Mouse (Mus musculus) CH12.LX (cell line): ENCODE measurements around the gene Marveld1. TPM values are rescaled to one million over a fixed set of nuclear protein-coding genes. Genes with fewer than 3 reads are reported as not detected.

Experiments
- DNase-seq: peaks from one replicate; pipeline ENCODE4 v3.0.0-alpha.2; 2013; ENCODE audit errors: extremely low read depth
- H3K27ac ChIP-seq: 2 replicates; pipeline ENCODE4 v1.5.1; 2012; ENCODE audit warnings: low read depth, mild to moderate bottlenecking, control low read depth, moderate library complexity; ENCODE audit not compliant: insufficient read depth
- H3K27me3 ChIP-seq: replicated peaks from 2 replicates; pipeline ENCODE3; 2012; ENCODE audit warnings: inconsistent platforms
- H3K36me3 ChIP-seq, 2 experiments: replicated peaks in 1 of 2; 2 replicates each; pipeline versions ENCODE3 to v1.6.1; 2012; ENCODE audit warnings: inconsistent platforms in 1 of 2, low read length in 1 of 2, mild to moderate bottlenecking in 1 of 2, mixed read lengths in 1 of 2, moderate library complexity in 1 of 2; ENCODE audit not compliant: control insufficient read depth in 1 of 2, insufficient read depth in 1 of 2
- H3K4me1 ChIP-seq, 2 experiments: 2 replicates each; pipeline ENCODE4 v1.6.1; 2012; ENCODE audit warnings: inconsistent platforms in 1 of 2, moderate library complexity in 1 of 2; ENCODE audit not compliant: insufficient read depth in 2 of 2, control insufficient read depth in 1 of 2
- H3K4me2 ChIP-seq: 2 replicates; pipeline ENCODE4 v1.6.1; 2012; ENCODE audit warnings: low read depth, mild to moderate bottlenecking, control low read depth; ENCODE audit not compliant: poor library complexity, insufficient read depth, severe bottlenecking
- H3K4me3 ChIP-seq, 3 experiments: fragments of 150-350 bp in 1 of 3; sonication (generic) in 1 of 3; replicated peaks in 1 of 3; 2 replicates each; pipeline versions ENCODE3 to v1.5.1; 2011 to 2012; ENCODE audit warnings: low read depth in 2 of 3, low read length in 2 of 3, mild to moderate bottlenecking in 2 of 3, moderate library complexity in 2 of 3, control low read depth in 1 of 3, improper control_type of control experiment in 1 of 3, inconsistent platforms in 1 of 3, mixed read lengths in 1 of 3; ENCODE audit not compliant: poor library complexity in 1 of 3
- H3K79me2 ChIP-seq: replicated peaks from 2 replicates; pipeline ENCODE4 v1.6.1; 2012; ENCODE audit warnings: mild to moderate bottlenecking, moderate library complexity; ENCODE audit not compliant: control insufficient read depth, poor library complexity, insufficient read depth, severe bottlenecking; ENCODE audit errors: extremely low read depth
- H3K9ac ChIP-seq: 2 replicates; pipeline ENCODE4 v1.6.1; 2012; ENCODE audit warnings: low read depth, mild to moderate bottlenecking, control low read depth, moderate library complexity; ENCODE audit not compliant: insufficient read depth
- H3K9me3 ChIP-seq: replicated peaks from 2 replicates; pipeline ENCODE3; 2012; ENCODE audit warnings: low read length, inconsistent platforms, mixed read lengths
- CHD1 ChIP-seq: IDR thresholded peaks from 2 replicates; pipeline ENCODE4 v1.6.1; 2012; ENCODE audit warnings: low read depth, low read length, improper control_type of control experiment, inconsistent platforms
- CHD2 ChIP-seq: IDR thresholded peaks from 2 replicates; pipeline ENCODE4 v1.6.1; 2011; ENCODE audit warnings: low read length, improper control_type of control experiment
- CTCF ChIP-seq, 2 experiments: IDR thresholded peaks in 1 of 2; conservative IDR thresholded peaks in 1 of 2; 2 replicates each; pipeline ENCODE4 v1.5.1; 2011 to 2012; ENCODE audit warnings: low read depth in 2 of 2, low read length in 2 of 2, improper control_type of control experiment in 1 of 2, inconsistent platforms in 1 of 2, mild to moderate bottlenecking in 1 of 2, moderate library complexity in 1 of 2
- E2F4 ChIP-seq: IDR thresholded peaks from 2 replicates; pipeline ENCODE4 v1.6.1; 2011; ENCODE audit warnings: low read depth, low read length, improper control_type of control experiment; ENCODE audit not compliant: insufficient replicate concordance
- EP300 ChIP-seq: IDR thresholded peaks from 2 replicates; pipeline ENCODE4 v1.6.1; 2011; ENCODE audit warnings: low read length, improper control_type of control experiment
- ETS1 ChIP-seq: conservative IDR thresholded peaks from 2 replicates; pipeline ENCODE4 v1.6.1; 2012; ENCODE audit warnings: low read depth, mild to moderate bottlenecking, inconsistent platforms, low read length, improper control_type of control experiment, moderate library complexity
- HCFC1 ChIP-seq: IDR thresholded peaks from 2 replicates; pipeline ENCODE4 v1.6.1; 2012; ENCODE audit warnings: low read depth, mild to moderate bottlenecking, inconsistent platforms, low read length, improper control_type of control experiment
- JUN ChIP-seq: IDR thresholded peaks from 2 replicates; pipeline ENCODE4 v1.6.1; 2011; ENCODE audit warnings: low read depth, mild to moderate bottlenecking, low read length, improper control_type of control experiment, moderate library complexity; ENCODE audit not compliant: insufficient read depth
- JUND ChIP-seq: conservative IDR thresholded peaks from 2 replicates; pipeline ENCODE4 v1.6.1; 2011; ENCODE audit warnings: low read depth, low read length, improper control_type of control experiment
- KAT2A ChIP-seq: IDR thresholded peaks from 2 replicates; pipeline ENCODE4 v1.6.1; 2012; ENCODE audit warnings: low read length, improper control_type of control experiment, inconsistent platforms; ENCODE audit not compliant: insufficient replicate concordance
- MAFK ChIP-seq: IDR thresholded peaks from 2 replicates; pipeline ENCODE4 v1.6.1; 2011; ENCODE audit warnings: low read length, improper control_type of control experiment; ENCODE audit not compliant: insufficient replicate concordance
- MAX ChIP-seq: IDR thresholded peaks from 2 replicates; pipeline ENCODE4 v1.6.1; 2011; ENCODE audit warnings: low read length, improper control_type of control experiment
- MAZ ChIP-seq: IDR thresholded peaks from 2 replicates; pipeline ENCODE4 v1.6.1; 2012; ENCODE audit warnings: low read depth, mild to moderate bottlenecking, inconsistent platforms, low read length, improper control_type of control experiment, moderate library complexity
- MEF2A ChIP-seq: IDR thresholded peaks from 2 replicates; pipeline ENCODE4 v1.6.1; 2014; ENCODE audit warnings: low read depth, mild to moderate bottlenecking, inconsistent platforms, low read length, improper control_type of control experiment, borderline replicate concordance
- MXI1 ChIP-seq: IDR thresholded peaks from 2 replicates; pipeline ENCODE4 v1.6.1; 2011; ENCODE audit warnings: mild to moderate bottlenecking, low read depth, low read length, improper control_type of control experiment
- MYC ChIP-seq: IDR thresholded peaks from 2 replicates; pipeline ENCODE4 v1.6.1; 2011; ENCODE audit warnings: low read depth, mild to moderate bottlenecking, improper control_type of control experiment, low read length
- NELFE ChIP-seq: IDR thresholded peaks from 2 replicates; pipeline ENCODE4 v1.6.1; 2011; ENCODE audit warnings: low read depth, low read length, improper control_type of control experiment
- NRF1 ChIP-seq: IDR thresholded peaks from 2 replicates; pipeline ENCODE4 v1.6.1; 2014; ENCODE audit warnings: low read depth, mild to moderate bottlenecking, inconsistent platforms, low read length, improper control_type of control experiment, moderate library complexity
- PAX5 ChIP-seq: IDR thresholded peaks from 2 replicates; pipeline ENCODE4 v1.6.1; 2012; ENCODE audit warnings: low read length, inconsistent platforms, mixed read lengths
- POLR2A ChIP-seq: IDR thresholded peaks from 2 replicates; pipeline ENCODE4 v1.6.1; 2011; ENCODE audit warnings: low read depth, mild to moderate bottlenecking, improper control_type of control experiment, low read length
- POLR2AphosphoS2 ChIP-seq: IDR thresholded peaks from 2 replicates; pipeline ENCODE4 v1.6.1; 2011; ENCODE audit warnings: low read depth, low read length, improper control_type of control experiment
- RAD21 ChIP-seq: IDR thresholded peaks from 2 replicates; pipeline ENCODE4 v1.6.1; 2011; ENCODE audit warnings: low read depth, mild to moderate bottlenecking, low read length, improper control_type of control experiment, moderate library complexity
- RCOR1 ChIP-seq: conservative IDR thresholded peaks from 2 replicates; pipeline ENCODE4 v1.6.1; 2012; ENCODE audit warnings: low read depth, mild to moderate bottlenecking, inconsistent platforms, low read length, improper control_type of control experiment
- SMC3 ChIP-seq: IDR thresholded peaks from 2 replicates; pipeline ENCODE4 v1.6.1; 2011; ENCODE audit warnings: low read depth, low read length, improper control_type of control experiment
- TBP ChIP-seq: conservative IDR thresholded peaks from 2 replicates; pipeline ENCODE4 v1.6.1; 2011; ENCODE audit warnings: low read depth, low read length, improper control_type of control experiment
- TCF12 ChIP-seq: IDR thresholded peaks from 2 replicates; pipeline ENCODE4 v1.6.1; 2014; ENCODE audit warnings: low read depth, mild to moderate bottlenecking, inconsistent platforms, low read length, improper control_type of control experiment
- UBTF ChIP-seq: IDR thresholded peaks from 2 replicates; pipeline ENCODE4 v1.6.1; 2012; ENCODE audit warnings: low read depth, mild to moderate bottlenecking, inconsistent platforms, low read length, improper control_type of control experiment, moderate library complexity
- USF1 ChIP-seq: IDR thresholded peaks from 2 replicates; pipeline ENCODE4 v1.6.1; 2014; ENCODE audit warnings: low read depth, mild to moderate bottlenecking, inconsistent platforms, low read length, improper control_type of control experiment
- USF2 ChIP-seq: conservative IDR thresholded peaks from 2 replicates; pipeline ENCODE4 v1.6.1; 2011; ENCODE audit warnings: low read depth, low read length, improper control_type of control experiment
- ZKSCAN1 ChIP-seq: IDR thresholded peaks from 2 replicates; pipeline ENCODE4 v1.6.1; 2012; ENCODE audit warnings: low read depth, inconsistent platforms, low read length, improper control_type of control experiment, borderline replicate concordance
- ZMIZ1 ChIP-seq: IDR thresholded peaks from 2 replicates; pipeline ENCODE4 v1.6.1; 2012; ENCODE audit warnings: low read depth, mild to moderate bottlenecking, inconsistent platforms, low read length, improper control_type of control experiment
- ZNF384 ChIP-seq: IDR thresholded peaks from 2 replicates; pipeline ENCODE4 v1.6.1; 2012; ENCODE audit warnings: low read depth, low read length, improper control_type of control experiment, inconsistent platforms
- dilution Hi-C: fragments of 300-500 bp; cut with MboI; formaldehyde crosslinking; loops from 2 replicates; pipeline ENCODE4 v1.14.3; 2020; ENCODE audit warnings: low sequenced_read_pairs; ENCODE audit not compliant: extremely low pct_unique_long_range_greater_than_20kb, extremely low pct_ligation_motif_present
- in situ Hi-C: fragments of 300-500 bp; cut with MboI; formaldehyde crosslinking; loops from 3 replicates; pipeline ENCODE4 v1.14.3; 2019; ENCODE audit warnings: low sequenced_read_pairs, low pct_ligation_motif_present, low pct_unique_long_range_greater_than_20kb, mixed read lengths
- polyA plus RNA-seq: library from polyadenylated mRNA; unstranded; fragments of >175 nt; gene quantifications from 2 replicates; pipeline ENCODE4 v1.2.1, GENCODE M21; 2012; ENCODE audit warnings: low read depth; ENCODE audit not compliant: insufficient read length
- total RNA-seq, 2 experiments: library from RNA; depleted of rRNA; stranded (reverse); fragments of 300-350 nt in 1 of 2; fragments of >200 nt in 1 of 2; gene quantifications; 2 replicates each; pipeline ENCODE4 v1.2.3; 2012 to 2014

Gene Marveld1
- total and polyA plus RNA-seq, 3 experiments: 0.07 TPM; not detected in 2

DNA sequence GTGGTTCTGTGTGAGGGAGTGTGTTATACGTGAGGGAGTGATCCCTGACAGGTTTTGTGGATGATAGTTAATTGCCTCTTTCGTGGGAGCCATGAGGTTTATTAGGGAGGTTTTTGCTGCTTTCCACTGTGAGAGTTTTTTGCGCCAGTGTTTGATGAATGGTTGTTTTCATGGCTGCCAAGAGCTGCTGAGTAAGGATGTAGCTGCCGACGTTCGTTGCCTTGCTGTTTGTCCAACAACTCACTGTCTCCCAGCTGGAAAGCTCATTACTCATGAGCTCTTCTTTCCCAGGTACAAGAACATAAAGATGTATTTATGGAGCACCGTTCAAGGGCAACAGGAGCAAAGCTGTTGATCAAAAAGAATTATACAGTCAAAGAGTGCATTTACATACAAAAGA, 17.0 kb downstream of the Marveld1 start:
- Histone ChIP-seq H3K4me2 (peak overlapping the region; percentile 72), H3K79me2 (no peaks in the 10 kb centered on the region), H3K4me3 (peak overlapping the region in 1 of 3 experiments; percentile 7), H3K4me1 (peaks cover 12% of the 10 kb centered on the region in 2 experiments), H3K9ac (peak overlapping the region; percentile 7; the same call in 1 of the 2 replicates), H3K36me3 (no peaks in the 10 kb centered on the region), H3K27ac (no peak overlapping the region), H3K9me3 (no peaks in the 10 kb centered on the region), H3K27me3 (peaks cover 20% of the 10 kb centered on the region)
- DNase-seq: no peak
- in situ Hi-C loops: loop anchor here (5.0 kb wide), 1 partner anchor 122 kb away; no protein-coding TSS in a partner anchor
- TF ChIP-seq ZKSCAN1 (no peak), USF1 (no peak), ETS1 (0 out of 2 replicates have a peak, but pooled peaks have one; percentile 5), TCF12 (no peak), MAFK (peak; percentile 29; the same call in 1 of the 2 replicates), NRF1 (no peak)
- dilution Hi-C loops: no loop called here

DNA sequence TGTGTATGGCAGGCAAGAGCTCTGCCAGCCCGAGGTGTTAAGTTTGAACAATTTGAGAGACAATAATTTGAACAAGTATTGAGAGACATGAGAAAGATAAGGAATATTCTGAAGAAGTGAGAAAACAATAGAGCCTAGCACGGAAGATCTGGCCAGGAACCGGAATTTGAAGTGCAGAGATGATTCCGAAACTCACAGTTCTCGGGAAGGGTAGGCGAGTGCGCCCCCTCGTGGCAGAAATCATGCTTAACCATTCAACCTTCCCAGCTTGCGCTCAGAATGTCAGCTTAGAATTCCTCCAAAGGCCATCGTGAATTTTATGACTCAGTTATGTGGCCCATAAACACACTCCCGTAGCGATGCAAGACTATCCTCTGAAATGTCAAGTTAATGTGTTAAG, 18.9 kb downstream of the Marveld1 start:
- dilution Hi-C loops: no loop called here
- H3K36me3 ChIP-seq: no peaks in the 10 kb centered on the region
- in situ Hi-C loops: no loop called here
- peak; percentile 75 for DNase-seq
- no peak overlapping the region for H3K4me3 ChIP-seq
- H3K9ac ChIP-seq: no peak overlapping the region
- H3K4me2 ChIP-seq: peak overlapping the region; percentile 37; the same call in 1 of the 2 replicates
- H3K79me2 ChIP-seq: peaks cover 3% of the 10 kb centered on the region; the same call in 1 of the 2 replicates
- H3K27me3 ChIP-seq: peaks cover 27% of the 10 kb centered on the region
- peaks cover 12 to 20% of the 10 kb centered on the region in 2 experiments for H3K4me1 ChIP-seq
- H3K27ac ChIP-seq: no peak overlapping the region
- H3K9me3 ChIP-seq: no peaks in the 10 kb centered on the region
- TF ChIP-seq MYC: peak; percentile 62; the same call in 1 of the 2 replicates
- TF ChIP-seq E2F4: no peak
- no peak for TF ChIP-seq CHD2
- peak; percentile 48; the same call in 1 of the 2 replicates for TF ChIP-seq NELFE
- no peak for TF ChIP-seq MAFK
- peak; percentile 40; the same call in 1 of the 2 replicates for TF ChIP-seq HCFC1
- 0 out of 2 replicates have a peak, but pooled peaks have one; percentile 32 for TF ChIP-seq POLR2A
- TF ChIP-seq PAX5: no peak
- TF ChIP-seq JUN: no peak
- peak; percentile 87 for TF ChIP-seq SMC3
- TF ChIP-seq TBP: no peak
- TF ChIP-seq CHD1: no peak
- TF ChIP-seq MAX: no peak
- TF ChIP-seq CTCF (conservative IDR thresholded peaks at IDR 0.05 in 1 of 2, IDR thresholded peaks at IDR 0.05 in 1 of 2; ENCODE audit: low read depth in 2 of 2, low read length in 2 of 2): peak; percentile 85 to 97
- no peak for TF ChIP-seq POLR2AphosphoS2
- 0 out of 2 replicates have a peak, but pooled peaks have one; percentile 31 for TF ChIP-seq NRF1
- TF ChIP-seq UBTF: no peak
- TF ChIP-seq USF2: no peak
- no peak for TF ChIP-seq KAT2A
- TF ChIP-seq RCOR1: no peak
- TF ChIP-seq EP300: no peak
- peak; percentile 37; the same call in 1 of the 2 replicates for TF ChIP-seq MEF2A
- no peak for TF ChIP-seq USF1
- peak; percentile 92 for TF ChIP-seq RAD21
- TF ChIP-seq ZKSCAN1: no peak
- TF ChIP-seq MXI1: no peak
- peak; percentile 53; the same call in 1 of the 2 replicates for TF ChIP-seq JUND
- no peak for TF ChIP-seq MAZ
- TF ChIP-seq ZMIZ1: no peak
- TF ChIP-seq ZNF384: peak; percentile 90
